Mouse (Mus musculus) kidney, adult 8-10 months (tissue): ENCODE data around the gene Kctd21.
A peak's percentile ranks its signal among the peaks of the same experiment; 100 is the strongest.

Source experiments
- DNase-seq, 2 experiments: peaks; one replicate each; pipeline ENCODE4 v3.0.0; 2022

Kctd21 gene

GRCm38 (mm10) chr7:97331726-97332666 lies at the start of gene Kctd21, which contains the start of gene Usp35:
Gene Kctd21, plus strand, starts transcription at chr7:97332327.
Gene Usp35, minus strand, starts transcription at chr7:97332020.
- DNase-seq = peak; percentile 92 to 94

GRCm38 (mm10) chr7:97296986-97297385 lies 35.1 kb upstream of the Kctd21 start:
- DNase-seq = no peak

- peak; percentile 47 to 66 for DNase-seq
Observed at GRCm38 (mm10) chr7:97297466-97297865, 34.7 kb upstream of the Kctd21 start.

- DNase-seq = no peak
Observed at GRCm38 (mm10) chr7:97298279-97298678, 33.8 kb upstream of the Kctd21 start.

GRCm38 (mm10) chr7:97298943-97299342 lies 33.2 kb upstream of the Kctd21 start:
- no peak for DNase-seq

GRCm38 (mm10) chr7:97300914-97301313 lies 31.2 kb upstream of the Kctd21 start:
- DNase-seq = no peak

GRCm38 (mm10) chr7:97301321-97301720 lies 30.8 kb upstream of the Kctd21 start:
- DNase-seq = no peak

GRCm38 (mm10) chr7:97302261-97302660 lies 29.9 kb upstream of the Kctd21 start:
- no peak for DNase-seq

GRCm38 (mm10) chr7:97302876-97303275 lies 29.3 kb upstream of the Kctd21 start:
- DNase-seq = no peak

GRCm38 (mm10) chr7:97303614-97304013 lies 28.5 kb upstream of the Kctd21 start:
- no peak for DNase-seq

GRCm38 (mm10) chr7:97304471-97304870 lies 27.7 kb upstream of the Kctd21 start:
- no peak for DNase-seq

- no peak for DNase-seq
Observed at GRCm38 (mm10) chr7:97305206-97305605, 26.9 kb upstream of the Kctd21 start.

- DNase-seq = no peak
Observed at GRCm38 (mm10) chr7:97306813-97307212, 25.3 kb upstream of the Kctd21 start.

- DNase-seq = no peak
Observed at GRCm38 (mm10) chr7:97307546-97307945, 24.6 kb upstream of the Kctd21 start.

- peak in 1 of 2 experiments; percentile 0 for DNase-seq
Observed at GRCm38 (mm10) chr7:97309461-97310340, 22.4 kb upstream of the Kctd21 start.

- DNase-seq = no peak
Observed at GRCm38 (mm10) chr7:97310341-97310635, 21.8 kb upstream of the Kctd21 start.

GRCm38 (mm10) chr7:97311620-97312019 lies 20.5 kb upstream of the Kctd21 start:
- no peak for DNase-seq

- no peak for DNase-seq
Observed at GRCm38 (mm10) chr7:97312196-97312595, 19.9 kb upstream of the Kctd21 start.

- DNase-seq = no peak
Observed at GRCm38 (mm10) chr7:97312856-97313255, 19.3 kb upstream of the Kctd21 start.

- DNase-seq = no peak
Observed at GRCm38 (mm10) chr7:97313364-97313995, 18.6 kb upstream of the Kctd21 start.

- no peak for DNase-seq
Observed at GRCm38 (mm10) chr7:97314646-97315045, 17.5 kb upstream of the Kctd21 start.

- DNase-seq = no peak
Observed at GRCm38 (mm10) chr7:97315656-97316055, 16.5 kb upstream of the Kctd21 start.

- DNase-seq = no peak
Observed at GRCm38 (mm10) chr7:97317706-97318105, 14.4 kb upstream of the Kctd21 start.
